Mouse (Mus musculus): Measurements from ENCODE around the gene Qrich1. TPM values are rescaled to one million over a fixed set of nuclear protein-coding genes. Genes with fewer than 3 reads are reported as not detected.

Qrich1 gene
- polyA plus RNA-seq, 1 experiment from 2014 or later: 81.2 TPM

DNA sequence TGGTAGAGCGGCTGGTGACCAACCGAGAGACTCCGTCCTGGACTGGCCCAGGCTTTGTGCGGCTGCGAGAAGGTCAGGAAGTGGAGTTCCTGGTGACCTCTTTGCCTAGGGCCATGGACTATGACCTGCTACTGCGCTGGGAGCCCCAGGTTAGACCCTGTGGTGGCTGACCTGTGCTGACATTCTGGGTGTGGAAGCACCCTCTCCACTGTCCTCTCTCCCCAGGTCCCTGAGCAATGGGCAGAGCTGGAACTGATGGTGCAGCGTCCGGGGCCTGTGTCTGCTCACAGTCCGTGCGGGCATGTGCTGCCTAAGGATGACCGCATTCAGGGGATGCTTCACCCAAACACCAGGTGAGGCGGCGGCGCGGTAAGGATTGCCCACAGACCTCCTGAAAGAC, 32.6 kb upstream of the Qrich1 start:
- no peaks in the 10 kb centered on the region for H3K27me3 ChIP-seq (replicated peaks)
- no peak overlapping the region for H3K27ac ChIP-seq (replicated peaks)
- no peak for ATAC-seq (ENCODE audit: extremely low read depth, insufficient number of reproducible peaks, low FRiP score, low TSS enrichment)
- no peak overlapping the region for H3K4me3 ChIP-seq
- H3K9me3 ChIP-seq: no peaks in the 10 kb centered on the region
- peaks cover 83% of the 10 kb centered on the region for H3K36me3 ChIP-seq
- H3K9ac ChIP-seq: no peak overlapping the region
- peaks cover 31% of the 10 kb centered on the region for H3K4me1 ChIP-seq
- WGBS: 89% methylated on average over 15 of the region's 15 CpGs
- H3K4me2 ChIP-seq: no peak overlapping the region

DNA sequence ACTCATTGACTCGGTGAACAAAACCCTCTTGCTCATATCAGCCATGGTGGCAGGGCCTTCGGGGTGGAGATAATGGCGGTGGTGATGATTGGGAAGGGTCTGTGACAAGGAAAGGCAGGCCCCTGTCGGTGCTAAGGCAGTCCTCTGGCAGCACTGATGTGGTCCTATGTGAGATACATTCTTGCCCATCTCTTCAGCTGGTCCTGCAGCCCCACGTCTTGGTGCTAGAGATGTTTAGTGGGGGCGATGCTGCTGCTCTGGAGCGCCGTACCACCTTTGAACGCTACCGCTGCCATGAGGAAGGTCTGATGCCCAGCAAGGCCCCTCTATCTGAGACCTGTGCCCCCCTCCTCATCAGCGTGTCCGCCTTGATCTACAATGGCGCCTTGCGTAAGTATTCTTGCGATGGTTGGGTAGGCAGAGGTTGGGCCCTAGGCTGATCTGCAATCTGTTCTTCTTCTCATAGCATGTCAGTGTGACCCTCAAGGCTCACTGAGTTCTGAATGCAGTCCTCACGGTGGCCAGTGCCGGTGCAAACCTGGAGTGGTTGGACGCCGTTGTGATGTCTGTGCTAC, 31.2 kb upstream of the Qrich1 start:
- Histone ChIP-seq H3K27ac (replicated peaks) (no peak overlapping the region), H3K36me3 (peaks cover 95% of the 10 kb centered on the region), H3K4me2 (no peak overlapping the region), H3K27me3 (replicated peaks) (no peaks in the 10 kb centered on the region), H3K4me1 (peaks cover 26% of the 10 kb centered on the region), H3K9me3 (no peaks in the 10 kb centered on the region), H3K4me3 (no peak overlapping the region), H3K9ac (no peak overlapping the region)
- no peak for ATAC-seq (ENCODE audit: extremely low read depth, insufficient number of reproducible peaks, low FRiP score, low TSS enrichment)
- WGBS: 89% methylated on average over 19 of the region's 19 CpGs

DNA sequence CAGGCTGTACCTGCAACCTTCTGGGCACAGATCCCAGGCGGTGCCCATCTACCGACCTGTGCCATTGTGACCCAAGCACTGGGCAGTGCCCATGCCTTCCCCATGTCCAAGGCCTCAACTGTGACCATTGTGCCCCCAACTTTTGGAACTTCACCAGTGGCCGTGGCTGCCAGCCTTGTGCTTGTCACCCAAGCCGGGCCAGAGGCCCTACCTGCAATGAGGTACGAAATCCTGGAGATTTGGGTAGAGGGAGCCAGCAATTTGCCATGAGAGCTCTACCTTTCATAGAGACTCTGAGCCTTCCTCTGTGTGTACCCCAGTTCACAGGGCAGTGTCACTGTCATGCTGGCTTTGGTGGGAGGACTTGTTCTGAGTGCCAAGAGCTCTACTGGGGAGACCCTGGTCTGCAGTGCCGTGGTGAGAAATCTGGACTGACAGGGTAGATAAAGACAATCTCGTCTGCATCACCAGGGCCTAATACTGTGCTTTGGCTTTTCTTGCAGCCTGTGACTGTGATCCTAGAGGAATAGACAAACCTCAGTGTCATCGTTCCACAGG, 29.6 kb upstream of the Qrich1 start:
- Histone ChIP-seq H3K27ac (replicated peaks) (no peak overlapping the region), H3K27me3 (replicated peaks) (no peaks in the 10 kb centered on the region), H3K36me3 (peaks cover 85% of the 10 kb centered on the region), H3K4me3 (no peak overlapping the region), H3K4me2 (no peak overlapping the region), H3K4me1 (peaks cover 17% of the 10 kb centered on the region), H3K9me3 (no peaks in the 10 kb centered on the region), H3K9ac (no peak overlapping the region)
- ATAC-seq (ENCODE audit: extremely low read depth, insufficient number of reproducible peaks, low FRiP score, low TSS enrichment): no peak
- WGBS: 86% methylated on average over 8 of the region's 8 CpGs

DNA sequence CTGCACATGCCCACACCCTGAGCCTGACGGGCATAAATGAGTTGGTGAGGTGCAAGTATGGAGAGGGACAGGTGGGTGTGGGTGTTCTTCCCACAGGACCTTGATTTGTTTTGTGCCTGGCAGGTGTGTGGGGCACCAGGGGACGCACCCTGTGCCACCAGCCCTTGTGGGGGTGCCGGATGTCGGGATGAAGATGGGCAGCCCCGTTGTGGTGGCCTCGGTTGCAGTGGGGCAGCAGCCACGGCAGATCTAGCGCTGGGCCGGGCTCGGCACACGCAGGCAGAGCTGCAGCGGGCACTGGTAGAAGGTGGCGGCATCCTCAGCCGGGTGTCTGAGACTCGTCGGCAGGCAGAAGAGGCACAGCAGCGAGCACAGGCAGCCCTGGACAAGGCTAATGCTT, 28.2 kb upstream of the Qrich1 start:
- 87% methylated on average over 17 of the region's 17 CpGs for WGBS
- Histone ChIP-seq H3K36me3 (peaks cover 85% of the 10 kb centered on the region), H3K4me3 (no peak overlapping the region), H3K4me2 (no peak overlapping the region), H3K27me3 (replicated peaks) (no peaks in the 10 kb centered on the region), H3K9ac (no peak overlapping the region), H3K4me1 (peaks cover 20% of the 10 kb centered on the region), H3K27ac (replicated peaks) (no peak overlapping the region), H3K9me3 (no peaks in the 10 kb centered on the region)
- ATAC-seq (ENCODE audit: extremely low read depth, insufficient number of reproducible peaks, low FRiP score, low TSS enrichment): no peak

DNA sequence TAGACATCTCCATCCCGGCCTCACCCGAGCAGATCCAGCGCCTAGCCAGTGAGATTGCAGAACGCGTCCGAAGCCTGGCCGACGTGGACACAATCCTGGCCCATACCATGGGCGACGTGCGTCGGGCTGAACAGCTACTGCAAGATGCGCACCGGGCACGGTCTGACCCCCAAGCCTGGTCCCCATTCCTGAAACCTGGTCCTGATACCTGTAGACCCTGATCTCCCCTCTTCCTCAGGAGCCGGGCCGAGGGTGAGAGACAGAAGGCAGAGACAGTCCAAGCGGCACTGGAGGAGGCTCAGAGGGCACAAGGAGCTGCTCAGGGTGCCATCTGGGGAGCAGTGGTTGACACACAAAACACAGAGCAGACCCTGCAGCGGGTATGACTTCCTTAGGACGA, 27.4 kb upstream of the Qrich1 start:
- WGBS: 94% methylated on average over 20 of the region's 20 CpGs
- ATAC-seq (ENCODE audit: extremely low read depth, insufficient number of reproducible peaks, low FRiP score, low TSS enrichment): no peak
- peak overlapping the region; percentile 98; the same call in 1 of the 2 replicates for H3K27ac ChIP-seq (replicated peaks)
- H3K4me1 ChIP-seq: peaks cover 20% of the 10 kb centered on the region
- peaks cover 85% of the 10 kb centered on the region for H3K36me3 ChIP-seq
- H3K27me3 ChIP-seq (replicated peaks): no peaks in the 10 kb centered on the region
- peak overlapping the region; percentile 99; the same call in 1 of the 2 replicates for H3K9ac ChIP-seq
- no peak overlapping the region for H3K4me2 ChIP-seq
- no peaks in the 10 kb centered on the region for H3K9me3 ChIP-seq
- H3K4me3 ChIP-seq: no peak overlapping the region

DNA sequence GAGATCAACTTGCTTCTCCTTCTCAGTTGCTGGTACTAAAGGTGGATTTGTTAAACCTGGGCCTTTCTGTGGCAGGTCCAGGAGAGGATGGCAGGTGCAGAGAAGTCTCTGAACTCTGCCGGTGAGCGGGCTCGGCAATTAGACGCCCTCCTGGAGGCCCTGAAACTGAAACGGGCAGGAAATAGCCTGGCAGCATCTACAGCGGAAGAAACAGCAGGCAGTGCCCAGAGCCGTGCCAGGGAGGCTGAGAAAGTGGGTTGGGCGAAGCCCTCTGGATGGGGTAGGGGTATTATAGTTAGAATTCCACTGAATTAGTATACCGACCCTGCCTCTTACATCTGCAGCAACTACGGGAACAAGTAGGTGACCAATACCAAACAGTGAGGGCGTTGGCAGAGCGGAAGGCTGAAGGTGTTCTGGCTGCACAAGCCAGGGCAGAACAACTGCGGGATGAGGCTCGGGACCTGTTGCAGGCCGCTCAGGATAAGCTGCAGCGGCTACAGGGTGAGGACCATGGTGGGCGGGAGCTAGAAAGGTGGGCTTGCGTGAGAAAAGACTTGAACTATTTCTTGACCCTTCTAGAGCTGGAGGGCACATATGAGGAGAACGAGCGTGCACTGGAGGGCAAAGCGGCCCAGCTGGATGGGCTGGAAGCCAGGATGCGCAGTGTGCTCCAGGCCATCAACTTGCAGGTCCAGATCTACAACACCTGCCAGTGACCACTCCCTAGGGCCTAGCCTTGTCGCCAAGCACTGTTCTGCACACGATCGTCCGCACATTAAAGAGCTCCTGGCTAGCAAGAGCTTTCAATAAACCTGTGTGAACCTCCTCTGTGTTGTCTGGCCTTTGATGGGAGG, 26.7 kb upstream of the Qrich1 start:
- peaks cover 20% of the 10 kb centered on the region for H3K4me1 ChIP-seq
- H3K36me3 ChIP-seq: peaks cover 85% of the 10 kb centered on the region
- H3K27me3 ChIP-seq (replicated peaks): no peaks in the 10 kb centered on the region
- peak overlapping the region; percentile 97 for H3K4me3 ChIP-seq
- H3K9me3 ChIP-seq: no peaks in the 10 kb centered on the region
- 65% methylated on average over 26 of the region's 26 CpGs for WGBS
- peak overlapping the region; percentile 99 for H3K9ac ChIP-seq
- ATAC-seq (ENCODE audit: extremely low read depth, insufficient number of reproducible peaks, low FRiP score, low TSS enrichment): 0 out of 2 replicates have a peak, but pooled peaks have one; percentile 0
- peak overlapping the region; percentile 98 for H3K27ac ChIP-seq (replicated peaks)
- H3K4me2 ChIP-seq: peak overlapping the region; percentile 95

DNA sequence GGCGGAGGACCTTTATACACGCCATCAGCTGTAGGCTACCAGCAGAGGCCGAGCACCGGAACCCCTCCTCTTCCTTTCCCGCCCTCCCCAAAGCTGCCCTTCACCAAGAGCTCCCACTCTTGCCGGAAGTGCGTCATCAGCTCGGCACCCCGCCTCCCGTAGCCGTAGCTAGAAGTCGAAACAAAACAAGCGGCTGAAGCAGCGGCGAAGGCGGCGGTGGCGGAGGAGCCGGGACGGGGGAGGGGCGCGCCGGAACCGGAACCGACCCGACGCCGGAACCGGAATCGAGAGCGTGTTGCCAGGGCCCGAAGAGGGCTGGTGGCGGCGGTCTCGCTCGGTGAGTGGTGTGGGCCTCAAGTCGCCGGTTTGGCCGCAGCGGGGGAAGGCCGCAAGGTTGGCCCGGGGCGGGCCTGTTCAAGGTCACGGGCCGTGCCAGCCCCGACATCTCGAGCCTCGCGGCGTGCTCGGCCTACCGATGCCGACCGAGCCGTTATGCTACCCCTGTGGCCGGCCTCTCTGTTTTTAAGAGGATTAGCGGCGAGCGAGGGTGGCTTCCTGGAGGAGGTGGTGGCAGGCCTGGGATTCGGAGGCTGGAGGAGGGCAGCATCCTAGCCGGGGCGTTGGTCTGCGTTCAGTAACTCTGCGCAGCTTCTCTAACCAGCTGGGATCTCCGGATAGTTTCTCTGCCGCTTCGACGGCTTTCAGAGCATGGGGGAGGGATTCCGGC, 25.9 kb upstream of the Qrich1 start, which contains the start of gene Usp19:
Gene Usp19 (plus strand): TSS at position 44 of the 727 bp plus-strand sequence.
- Histone ChIP-seq H3K4me3 (peak within 1 kb of the TSS; percentile 97), H3K9ac (peak within 1 kb of the TSS; percentile 99), H3K27ac (replicated peaks) (peak within 1 kb of the TSS; percentile 98), H3K36me3 (peaks cover 85% of the 10 kb centered on the region), H3K4me1 (peaks cover 20% of the 10 kb centered on the region), H3K4me2 (peak within 1 kb of the TSS; percentile 95), H3K9me3 (no peaks in the 10 kb centered on the region), H3K27me3 (replicated peaks) (no peaks in the 10 kb centered on the region)
- under 1% methylated on average over 69 of the region's 69 CpGs for WGBS
- ATAC-seq (ENCODE audit: extremely low read depth, insufficient number of reproducible peaks, low FRiP score, low TSS enrichment): peak; percentile 85

DNA sequence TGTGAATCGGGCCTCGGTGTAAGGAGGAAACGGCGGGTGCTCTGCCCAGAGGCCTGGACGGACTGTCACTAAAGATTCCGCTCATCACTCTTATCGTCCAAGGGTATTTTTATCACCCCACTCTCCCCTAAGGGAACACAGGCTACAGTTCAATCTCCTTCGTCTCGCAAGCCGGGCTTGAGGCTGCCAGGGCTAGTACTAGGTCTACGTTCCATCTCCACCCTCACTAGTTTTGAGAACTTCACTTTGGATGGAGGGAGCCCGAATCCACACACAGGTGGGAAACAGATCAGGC, 25.4 kb upstream of the Qrich1 start:
- H3K27me3 ChIP-seq (replicated peaks): no peaks in the 10 kb centered on the region
- ATAC-seq (ENCODE audit: extremely low read depth, insufficient number of reproducible peaks, low FRiP score, low TSS enrichment): no peak
- H3K9me3 ChIP-seq: no peaks in the 10 kb centered on the region
- peak overlapping the region; percentile 99 for H3K9ac ChIP-seq
- whole genome bisulfite sequencing: 2% methylated on average over 12 of the region's 12 CpGs
- peaks cover 20% of the 10 kb centered on the region for H3K4me1 ChIP-seq
- peak overlapping the region; percentile 97 for H3K4me3 ChIP-seq
- H3K27ac ChIP-seq (replicated peaks): peak overlapping the region; percentile 98
- peak overlapping the region; percentile 95 for H3K4me2 ChIP-seq
- H3K36me3 ChIP-seq: peaks cover 85% of the 10 kb centered on the region

DNA sequence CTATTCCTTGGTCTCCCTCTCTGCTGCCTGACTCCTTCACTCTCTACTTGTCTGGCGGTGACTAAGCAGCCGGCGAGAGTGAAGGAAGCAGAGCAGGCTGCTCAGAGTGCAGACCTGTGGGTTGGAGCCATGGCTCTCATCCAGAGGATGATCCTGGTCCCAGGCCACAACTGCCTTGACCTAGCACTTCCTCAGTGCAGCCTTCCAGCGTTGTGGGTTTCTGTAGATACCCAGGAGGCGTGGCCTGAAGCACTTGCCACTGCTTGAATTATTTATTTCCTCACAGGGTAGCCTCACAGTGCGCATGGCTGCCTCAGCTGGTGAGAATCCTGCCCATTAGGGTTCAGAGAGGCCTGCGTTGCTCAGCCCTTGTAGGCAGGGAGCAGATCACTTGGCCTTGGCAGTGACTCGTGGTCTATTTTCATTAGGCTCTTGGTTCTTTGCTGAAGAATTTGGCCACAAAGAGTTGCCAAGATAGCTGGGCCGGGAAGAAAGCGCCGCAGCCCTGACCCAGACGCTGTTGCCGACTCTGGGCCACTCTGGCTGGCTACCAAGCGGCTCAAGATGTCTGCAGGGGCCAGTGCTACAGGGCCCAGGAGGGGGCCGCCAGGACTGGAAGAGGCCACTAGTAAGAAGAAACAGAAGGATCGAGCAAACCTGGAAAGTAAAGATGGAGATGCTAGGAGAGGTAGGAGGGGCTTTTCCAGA, 24.4 kb upstream of the Qrich1 start:
- 78% methylated on average over 16 of the region's 16 CpGs for WGBS
- ATAC-seq (ENCODE audit: extremely low read depth, insufficient number of reproducible peaks, low FRiP score, low TSS enrichment): no peak
- H3K27me3 ChIP-seq (replicated peaks): no peaks in the 10 kb centered on the region
- peak overlapping the region; percentile 97 for H3K4me3 ChIP-seq
- H3K4me1 ChIP-seq: peaks cover 20% of the 10 kb centered on the region
- peaks cover 85% of the 10 kb centered on the region for H3K36me3 ChIP-seq
- H3K9ac ChIP-seq: peak overlapping the region; percentile 99
- H3K9me3 ChIP-seq: no peaks in the 10 kb centered on the region
- peak overlapping the region; percentile 98 for H3K27ac ChIP-seq (replicated peaks)
- H3K4me2 ChIP-seq: peak overlapping the region; percentile 95

DNA sequence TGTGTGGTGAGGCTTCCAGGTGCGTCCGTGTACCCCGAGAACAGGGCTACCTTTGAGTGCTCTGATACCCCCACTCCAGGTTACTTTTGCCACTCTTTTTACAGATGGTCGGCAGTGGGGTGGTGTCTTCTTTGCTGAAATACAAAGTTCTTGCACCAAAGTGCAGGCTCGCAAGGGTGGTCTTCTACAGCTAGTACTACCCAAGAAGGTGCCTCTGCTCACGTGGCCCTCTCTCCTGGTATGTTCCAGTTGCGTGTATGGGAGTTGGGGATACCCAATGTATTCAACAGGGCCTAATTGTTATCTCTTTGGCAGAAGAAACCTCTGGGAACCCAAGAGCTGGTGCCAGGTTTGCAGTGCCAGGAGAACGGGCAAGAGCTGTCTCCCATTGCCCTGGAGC, 23.4 kb upstream of the Qrich1 start:
- H3K27me3 ChIP-seq (replicated peaks): no peaks in the 10 kb centered on the region
- H3K4me2 ChIP-seq: no peak overlapping the region
- H3K9me3 ChIP-seq: no peaks in the 10 kb centered on the region
- ATAC-seq (ENCODE audit: extremely low read depth, insufficient number of reproducible peaks, low FRiP score, low TSS enrichment): no peak
- 94% methylated on average over 8 of the region's 8 CpGs for WGBS
- H3K9ac ChIP-seq: no peak overlapping the region
- H3K27ac ChIP-seq (replicated peaks): no peak overlapping the region
- H3K4me1 ChIP-seq: peaks cover 20% of the 10 kb centered on the region
- H3K4me3 ChIP-seq: no peak overlapping the region
- H3K36me3 ChIP-seq: peaks cover 85% of the 10 kb centered on the region

Measured in heart, embryonic 13.5 days (tissue).